Mouse (Mus musculus): ENCODE measurements around the gene Psmb11. TPM values are rescaled to one million over a fixed set of nuclear protein-coding genes. Genes with fewer than 3 reads are reported as not detected.
A peak's percentile ranks its signal among the peaks of the same experiment; 100 is the strongest.
"Not testable (repeated sequence)": the region's sequence is repeated elsewhere in the genome, so short reads cannot be mapped to it uniquely, and the experiment has no call there.

The Psmb11 gene
- total and polyA plus RNA-seq, 3 experiments = 0.11 TPM; not detected in 2

DNA sequence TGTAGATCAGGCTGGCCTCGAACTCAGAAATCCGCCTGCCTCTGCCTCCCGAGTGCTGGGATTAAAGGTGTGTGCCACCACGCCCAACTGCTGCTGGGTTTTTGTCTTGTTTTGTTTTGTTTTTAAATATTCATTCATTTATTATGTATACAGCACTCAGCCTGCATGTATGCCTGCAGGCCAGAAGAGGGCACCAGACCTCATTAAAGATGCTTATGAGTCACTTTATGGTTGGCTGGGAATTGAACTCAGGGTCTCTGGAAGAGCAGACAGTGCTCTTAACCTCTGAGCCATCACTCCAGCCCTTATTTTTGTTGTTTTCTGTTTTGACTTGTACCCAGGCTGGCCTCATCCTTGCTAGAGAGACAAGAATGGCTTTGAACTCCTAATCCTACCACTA lies 11.3 kb upstream of the Psmb11 start:
- DNase-seq (ENCODE audit: low spot score) (no peak), ATAC-seq (ENCODE audit: extremely low read depth, insufficient number of reproducible peaks, low FRiP score, poor library complexity, severe bottlenecking) (no peak)
- H3K27me3 ChIP-seq (ENCODE audit: insufficient read depth, low read length) = no peaks in the 10 kb centered on the region
- no peak for TF ChIP-seq POLR2AphosphoS5 (IDR thresholded peaks at IDR 0.05; ENCODE audit: insufficient replicate concordance, low read depth, low read length)
- peak; percentile 58 for TF ChIP-seq CTCF (IDR thresholded peaks at IDR 0.05; ENCODE audit: low read depth, low read length)
- H3K4me1 ChIP-seq (ENCODE audit: insufficient read depth, low read depth, low read length) = peaks cover 19% of the 10 kb centered on the region
- no peak overlapping the region for H3K4me3 ChIP-seq (ENCODE audit: low read depth, low read length)
- peaks cover 46% of the 10 kb centered on the region for H3K36me3 ChIP-seq (replicated peaks)
- H3K9me3 ChIP-seq (replicated peaks) = no peaks in the 10 kb centered on the region

DNA sequence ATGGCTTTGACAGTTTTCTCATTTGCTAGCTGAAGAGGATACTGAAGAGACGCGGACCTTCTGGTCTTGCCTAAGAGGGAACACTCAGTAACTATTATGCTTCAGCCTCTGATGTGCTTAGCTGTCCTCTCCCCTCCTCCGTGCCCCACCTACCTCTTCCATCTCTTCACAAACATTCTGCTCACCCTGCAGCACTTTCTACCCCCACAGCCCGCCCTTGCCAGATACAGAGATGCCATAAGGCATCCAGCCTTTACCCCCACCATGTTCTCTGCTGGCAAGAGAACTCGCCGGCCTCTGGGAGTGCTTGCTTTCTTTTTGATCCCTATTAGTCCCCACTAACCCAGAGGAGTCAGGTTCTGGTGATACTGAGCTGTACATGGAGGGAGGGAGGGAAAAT lies 10.6 kb upstream of the Psmb11 start:
- Histone ChIP-seq H3K4me1 (ENCODE audit: insufficient read depth, low read depth, low read length) (peaks cover 19% of the 10 kb centered on the region), H3K9me3 (replicated peaks) (no peaks in the 10 kb centered on the region), H3K27me3 (ENCODE audit: insufficient read depth, low read length) (no peaks in the 10 kb centered on the region), H3K36me3 (replicated peaks) (peaks cover 53% of the 10 kb centered on the region), H3K4me3 (ENCODE audit: low read depth, low read length) (no peak overlapping the region)
- ATAC-seq (ENCODE audit: extremely low read depth, insufficient number of reproducible peaks, low FRiP score, poor library complexity, severe bottlenecking) = no peak
- DNase-seq (ENCODE audit: low spot score) = no peak
- TF ChIP-seq TAL1 (conservative IDR thresholded peaks at IDR 0.05; ENCODE audit: low read depth, low read length) = no peak
- no peak for TF ChIP-seq CTCF (IDR thresholded peaks at IDR 0.05; ENCODE audit: low read depth, low read length)
- no peak for TF ChIP-seq POLR2AphosphoS5 (IDR thresholded peaks at IDR 0.05; ENCODE audit: insufficient replicate concordance, low read depth, low read length)
- TF ChIP-seq GATA1 (IDR thresholded peaks at IDR 0.05; ENCODE audit: borderline replicate concordance, low read length) = no peak
- TF ChIP-seq GATA2 (IDR thresholded peaks at IDR 0.05; ENCODE audit: borderline replicate concordance, low read depth, low read length) = no peak

DNA sequence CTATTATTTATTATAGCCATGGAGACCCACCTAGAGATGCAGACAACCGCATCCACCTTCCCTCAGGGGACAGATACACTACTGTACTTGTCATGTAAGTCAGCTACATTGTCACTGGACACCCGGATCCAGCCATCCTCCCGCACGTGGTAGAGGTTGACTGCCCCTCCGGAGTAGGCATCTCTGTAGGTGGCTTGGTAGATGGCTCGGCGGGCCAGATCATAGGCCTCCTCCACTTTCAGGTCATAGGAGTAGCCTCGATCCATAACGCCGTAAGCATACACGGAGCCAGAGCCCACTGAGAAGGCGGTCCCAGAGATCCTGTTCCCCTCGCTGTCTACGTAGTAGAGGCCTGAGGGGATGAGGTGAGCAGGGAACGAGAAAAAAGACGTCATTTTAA lies 7.1 kb upstream of the Psmb11 start:
- H3K9me3 ChIP-seq (replicated peaks); H3K4me3 ChIP-seq (ENCODE audit: low read depth, low read length); ATAC-seq (ENCODE audit: extremely low read depth, insufficient number of reproducible peaks, low FRiP score, poor library complexity, severe bottlenecking); DNase-seq (ENCODE audit: low spot score); H3K27me3 ChIP-seq (ENCODE audit: insufficient read depth, low read length): not testable (repeated sequence)
- peaks cover 59% of the 10 kb centered on the region for H3K36me3 ChIP-seq (replicated peaks)
- H3K4me1 ChIP-seq (ENCODE audit: insufficient read depth, low read depth, low read length) = peaks cover 16% of the 10 kb centered on the region

GRCm38 (mm10) chr14:54616226-54616825 lies 4.9 kb upstream of the Psmb11 start:
- no peak overlapping the region; the same call in 1 of the 2 replicates for H3K4me3 ChIP-seq (ENCODE audit: low read depth, low read length)
- no peak for DNase-seq (ENCODE audit: low spot score)
- H3K27me3 ChIP-seq (ENCODE audit: insufficient read depth, low read length) = no peaks in the 10 kb centered on the region
- ATAC-seq (ENCODE audit: extremely low read depth, insufficient number of reproducible peaks, low FRiP score, poor library complexity, severe bottlenecking) = no peak
- peaks cover 14% of the 10 kb centered on the region for H3K4me1 ChIP-seq (ENCODE audit: insufficient read depth, low read depth, low read length)
- no peaks in the 10 kb centered on the region; the same call in 1 of the 2 replicates for H3K9me3 ChIP-seq (replicated peaks)
- TF ChIP-seq GATA2 (IDR thresholded peaks at IDR 0.05; ENCODE audit: borderline replicate concordance, low read depth, low read length) (no peak), CTCF (IDR thresholded peaks at IDR 0.05; ENCODE audit: low read depth, low read length) (no peak), GATA1 (IDR thresholded peaks at IDR 0.05; ENCODE audit: borderline replicate concordance, low read length) (no peak), TAL1 (conservative IDR thresholded peaks at IDR 0.05; ENCODE audit: low read depth, low read length) (no peak), POLR2AphosphoS5 (IDR thresholded peaks at IDR 0.05; ENCODE audit: insufficient replicate concordance, low read depth, low read length) (no peak)
- peaks cover 44% of the 10 kb centered on the region for H3K36me3 ChIP-seq (replicated peaks)

GRCm38 (mm10) chr14:54617152-54617896 lies 3.9 kb upstream of the Psmb11 start:
- DNase-seq (ENCODE audit: low spot score) (no peak), ATAC-seq (ENCODE audit: extremely low read depth, insufficient number of reproducible peaks, low FRiP score, poor library complexity, severe bottlenecking) (no peak)
- H3K36me3 ChIP-seq (replicated peaks) = peaks cover 34% of the 10 kb centered on the region
- peaks cover 16% of the 10 kb centered on the region for H3K4me1 ChIP-seq (ENCODE audit: insufficient read depth, low read depth, low read length)
- H3K4me3 ChIP-seq (ENCODE audit: low read depth, low read length) = peak overlapping the region; percentile 77
- H3K9me3 ChIP-seq (replicated peaks) = no peaks in the 10 kb centered on the region; the same call in 1 of the 2 replicates
- TF ChIP-seq TAL1 (conservative IDR thresholded peaks at IDR 0.05; ENCODE audit: low read depth, low read length) (no peak), CTCF (IDR thresholded peaks at IDR 0.05; ENCODE audit: low read depth, low read length) (no peak), POLR2AphosphoS5 (IDR thresholded peaks at IDR 0.05; ENCODE audit: insufficient replicate concordance, low read depth, low read length) (no peak), GATA2 (IDR thresholded peaks at IDR 0.05; ENCODE audit: borderline replicate concordance, low read depth, low read length) (no peak), GATA1 (IDR thresholded peaks at IDR 0.05; ENCODE audit: borderline replicate concordance, low read length) (no peak)
- no peaks in the 10 kb centered on the region for H3K27me3 ChIP-seq (ENCODE audit: insufficient read depth, low read length)

DNA sequence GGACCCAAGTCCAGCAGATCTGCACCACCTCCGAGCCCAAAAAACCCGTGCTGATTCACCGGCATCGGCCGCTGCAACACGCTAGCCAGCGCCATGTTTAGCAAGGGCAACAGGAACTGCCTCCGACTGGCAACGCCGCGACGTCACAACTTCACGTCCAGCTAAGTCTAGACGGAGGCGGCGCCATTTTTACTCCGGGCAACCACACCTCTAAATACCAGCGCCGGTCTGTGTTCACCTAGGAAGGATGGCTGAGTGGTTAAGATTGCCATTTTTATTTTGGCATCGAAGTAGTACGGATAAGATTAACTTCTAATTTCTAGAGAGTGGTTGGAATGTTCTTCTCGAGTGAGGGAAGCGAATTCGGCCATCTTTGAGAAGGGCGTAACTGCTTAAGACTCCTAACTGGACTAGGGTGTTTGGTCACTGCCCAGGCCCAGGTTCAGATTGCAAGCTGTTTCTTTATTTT lies 3.3 kb upstream of the Psmb11 start, which contains the start of gene Psmb5:
Gene Psmb5 (minus strand): TSS at position 126 of the 469 bp plus-strand sequence.
- Histone ChIP-seq H3K4me3 (ENCODE audit: low read depth, low read length) (peak within 1 kb of the TSS; percentile 77), H3K4me1 (ENCODE audit: insufficient read depth, low read depth, low read length) (peaks cover 22% of the 10 kb centered on the region), H3K27me3 (ENCODE audit: insufficient read depth, low read length) (no peaks in the 10 kb centered on the region), H3K36me3 (replicated peaks) (peaks cover 28% of the 10 kb centered on the region), H3K9me3 (replicated peaks) (no peaks in the 10 kb centered on the region; the same call in 1 of the 2 replicates)
- TF ChIP-seq POLR2AphosphoS5 (IDR thresholded peaks at IDR 0.05; ENCODE audit: insufficient replicate concordance, low read depth, low read length) (no peak), TAL1 (conservative IDR thresholded peaks at IDR 0.05; ENCODE audit: low read depth, low read length) (no peak), GATA2 (IDR thresholded peaks at IDR 0.05; ENCODE audit: borderline replicate concordance, low read depth, low read length) (no peak), CTCF (IDR thresholded peaks at IDR 0.05; ENCODE audit: low read depth, low read length) (no peak), GATA1 (IDR thresholded peaks at IDR 0.05; ENCODE audit: borderline replicate concordance, low read length) (no peak)
- DNase-seq (ENCODE audit: low spot score) (no peak), ATAC-seq (ENCODE audit: extremely low read depth, insufficient number of reproducible peaks, low FRiP score, poor library complexity, severe bottlenecking) (peak; percentile 84)
